Mouse (Mus musculus) forebrain, embryonic 13.5 days (tissue): ENCODE data around the gene Catsper3. TPM values are rescaled to one million over a fixed set of nuclear protein-coding genes. Genes with fewer than 3 reads are reported as not detected.

Experiments used
- ATAC-seq: fragments of 200-750 bp; cut with Nextera tagmentation; 2 replicates; pipeline ENCODE4 v1.8.0; 2017
- H3K27ac ChIP-seq: fragments of 300-500 bp; sonication (generic); 2 replicates; pipeline ENCODE4 v1.5.1; 2015; ENCODE audit warnings: inconsistent platforms, mild to moderate bottlenecking, moderate library complexity
- H3K27me3 ChIP-seq: fragments of 300-500 bp; sonication (generic); 2 replicates; pipeline ENCODE4 v1.6.1; 2015; ENCODE audit warnings: mild to moderate bottlenecking, inconsistent platforms
- H3K36me3 ChIP-seq: fragments of 300-500 bp; sonication (generic); 2 replicates; pipeline ENCODE4 v1.6.1; 2015; ENCODE audit warnings: mild to moderate bottlenecking, inconsistent platforms; ENCODE audit not compliant: poor library complexity, severe bottlenecking
- H3K4me1 ChIP-seq: fragments of 300-500 bp; sonication (generic); 2 replicates; pipeline ENCODE4 v1.6.1; 2015; ENCODE audit warnings: inconsistent platforms
- H3K4me2 ChIP-seq: fragments of 300-500 bp; sonication (generic); 2 replicates; pipeline ENCODE4 v1.6.1; 2015; ENCODE audit warnings: inconsistent platforms, mild to moderate bottlenecking, moderate library complexity
- H3K4me3 ChIP-seq: fragments of 300-500 bp; sonication (generic); 2 replicates; pipeline ENCODE4 v1.5.1; 2015; ENCODE audit warnings: mild to moderate bottlenecking, inconsistent platforms
- H3K9ac ChIP-seq: fragments of 300-500 bp; sonication (generic); 2 replicates; pipeline ENCODE4 v1.6.1; 2015; ENCODE audit warnings: mild to moderate bottlenecking, inconsistent platforms
- H3K9me3 ChIP-seq: fragments of 300-500 bp; sonication (generic); replicated peaks from 2 replicates; pipeline ENCODE4 v1.6.1; 2016; ENCODE audit warnings: inconsistent platforms
- WGBS: fragments of 180-500 bp; shearing (Covaris S2); methylation state at CpG from one replicate; pipeline ENCODE4 v1.1.7; 2015; 5-methylcytosine and 5-hydroxymethylcytosine counted together
- polyA plus RNA-seq: library from polyadenylated mRNA; unstranded; fragments of >200 nt; fragmentation: Nextera tagmentation; extraction: Ambion mirVana; gene quantifications from 2 replicates; pipeline ENCODE4 v1.2.1, GENCODE M21; 2015

Catsper3 gene
- polyA plus RNA-seq, 1 experiment from 2014 or later = 0.17 TPM

DNA sequence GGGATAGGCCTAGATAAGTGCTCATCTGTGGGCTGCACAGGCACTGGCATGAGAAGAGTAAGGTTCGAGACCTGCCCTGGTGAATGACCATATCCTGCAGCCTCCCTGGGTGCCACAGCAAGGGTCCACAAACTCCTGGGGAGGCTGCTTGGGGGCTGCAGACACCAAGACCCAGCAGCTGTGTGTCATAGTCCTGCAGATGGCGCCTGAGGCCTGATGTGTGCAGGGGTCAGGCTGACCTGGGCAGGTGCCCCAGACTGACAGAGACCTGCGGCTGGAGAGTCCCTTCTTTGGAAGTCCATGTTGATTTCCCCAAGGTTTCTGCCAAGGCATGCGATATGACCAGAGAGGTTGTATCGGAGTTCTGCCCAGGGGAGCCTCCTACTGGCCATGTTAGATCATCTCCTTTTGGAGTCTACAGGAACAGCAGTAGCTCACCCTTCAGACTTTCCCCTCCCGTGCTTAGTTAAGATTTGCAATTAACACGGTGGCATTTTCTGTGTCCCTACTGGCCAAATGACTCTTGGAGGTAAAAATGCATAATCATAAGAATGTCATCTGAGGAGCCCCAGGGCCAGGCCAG, 24.8 kb downstream of the Catsper3 start:
- Histone ChIP-seq H3K9ac (no peak overlapping the region), H3K4me1 (no peaks in the 10 kb centered on the region), H3K27ac (no peak overlapping the region), H3K36me3 (no peaks in the 10 kb centered on the region), H3K4me3 (no peak overlapping the region), H3K9me3 (no peaks in the 10 kb centered on the region), H3K4me2 (no peak overlapping the region), H3K27me3 (no peaks in the 10 kb centered on the region)
- ATAC-seq = no peak
- 71% methylated on average over 7 of the region's 7 CpGs for WGBS

- Histone ChIP-seq H3K36me3 (no peaks in the 10 kb centered on the region), H3K9me3 (no peaks in the 10 kb centered on the region), H3K9ac (no peak overlapping the region), H3K4me2 (no peak overlapping the region), H3K4me3 (no peak overlapping the region), H3K4me1 (no peaks in the 10 kb centered on the region), H3K27ac (no peak overlapping the region), H3K27me3 (no peaks in the 10 kb centered on the region)
- ATAC-seq = no peak
- 94% methylated on average over 10 of the region's 10 CpGs for WGBS
Observed at GRCm38 (mm10) chr13:55809707-55810106, 25.3 kb downstream of the Catsper3 start.

- no peaks in the 10 kb centered on the region for H3K9me3 ChIP-seq
- no peak overlapping the region for H3K4me2 ChIP-seq
- no peaks in the 10 kb centered on the region for H3K4me1 ChIP-seq
- H3K4me3 ChIP-seq = no peak overlapping the region
- 70% methylated on average over 5 of the region's 5 CpGs for WGBS
- no peak overlapping the region for H3K27ac ChIP-seq
- no peaks in the 10 kb centered on the region for H3K27me3 ChIP-seq
- no peak for ATAC-seq
- H3K36me3 ChIP-seq = no peaks in the 10 kb centered on the region
- H3K9ac ChIP-seq = no peak overlapping the region
Observed at GRCm38 (mm10) chr13:55810947-55811346, 26.6 kb downstream of the Catsper3 start.

DNA sequence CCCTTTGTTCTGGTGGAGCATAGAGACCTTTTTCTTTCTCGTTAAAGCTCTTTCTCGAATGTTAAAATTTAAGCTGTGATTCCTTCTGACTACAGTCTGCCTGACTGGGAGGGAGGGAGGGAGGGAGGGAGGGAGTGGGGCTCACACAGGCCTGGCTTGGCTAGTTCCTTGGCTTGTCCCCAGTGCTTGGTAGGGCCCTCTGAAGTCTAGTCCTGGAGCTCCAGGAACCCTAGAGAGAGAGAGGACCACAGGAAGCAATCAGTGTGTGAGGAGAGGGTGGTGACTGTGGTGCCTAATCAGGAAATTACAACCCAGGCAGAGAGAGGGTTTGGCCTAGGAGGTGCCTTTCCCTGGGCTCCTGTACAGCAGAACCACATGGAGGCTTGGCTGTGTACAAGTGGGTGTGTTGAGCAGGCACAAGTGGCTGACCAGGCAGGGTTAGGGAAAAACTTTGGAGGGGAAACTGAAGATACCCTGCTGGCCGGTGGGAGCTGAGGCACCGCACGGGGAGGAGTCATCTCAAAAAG, 29.2 kb downstream of the Catsper3 start:
- Histone ChIP-seq H3K9me3 (no peaks in the 10 kb centered on the region), H3K4me2 (no peak overlapping the region), H3K4me3 (no peak overlapping the region), H3K4me1 (no peaks in the 10 kb centered on the region), H3K27me3 (0 out of 2 replicates have a peak, but pooled peaks cover 4% of the 10 kb centered on the region), H3K36me3 (no peaks in the 10 kb centered on the region), H3K27ac (no peak overlapping the region), H3K9ac (no peak overlapping the region)
- 58% methylated on average over 5 of the region's 5 CpGs for WGBS
- ATAC-seq = no peak

DNA sequence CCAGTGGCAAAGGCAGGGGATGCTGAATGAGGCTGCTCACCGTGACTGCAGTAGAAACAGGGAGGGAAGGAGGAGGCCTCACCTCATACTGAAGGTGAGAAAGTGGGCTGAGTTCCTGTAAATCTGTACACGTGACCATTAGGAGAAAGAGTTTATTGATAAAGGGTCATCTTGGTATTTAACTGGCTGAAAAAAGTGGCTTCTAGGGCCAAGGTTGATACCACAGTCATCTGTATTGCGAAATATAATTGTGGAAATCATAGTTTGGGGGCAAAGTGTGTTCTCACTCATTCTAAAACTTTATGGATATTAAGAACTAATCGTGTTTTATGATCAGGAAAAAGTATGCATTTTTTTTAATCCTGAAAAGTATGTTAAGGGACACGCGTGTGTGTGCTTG, 30.5 kb downstream of the Catsper3 start:
- no peak overlapping the region for H3K9ac ChIP-seq
- H3K36me3 ChIP-seq = no peaks in the 10 kb centered on the region
- H3K9me3 ChIP-seq = no peaks in the 10 kb centered on the region
- 88% methylated on average over 6 of the region's 6 CpGs for WGBS
- H3K4me2 ChIP-seq = no peak overlapping the region
- no peaks in the 10 kb centered on the region for H3K4me1 ChIP-seq
- H3K27me3 ChIP-seq = 0 out of 2 replicates have a peak, but pooled peaks cover 4% of the 10 kb centered on the region
- no peak overlapping the region for H3K27ac ChIP-seq
- ATAC-seq = no peak
- no peak overlapping the region for H3K4me3 ChIP-seq

DNA sequence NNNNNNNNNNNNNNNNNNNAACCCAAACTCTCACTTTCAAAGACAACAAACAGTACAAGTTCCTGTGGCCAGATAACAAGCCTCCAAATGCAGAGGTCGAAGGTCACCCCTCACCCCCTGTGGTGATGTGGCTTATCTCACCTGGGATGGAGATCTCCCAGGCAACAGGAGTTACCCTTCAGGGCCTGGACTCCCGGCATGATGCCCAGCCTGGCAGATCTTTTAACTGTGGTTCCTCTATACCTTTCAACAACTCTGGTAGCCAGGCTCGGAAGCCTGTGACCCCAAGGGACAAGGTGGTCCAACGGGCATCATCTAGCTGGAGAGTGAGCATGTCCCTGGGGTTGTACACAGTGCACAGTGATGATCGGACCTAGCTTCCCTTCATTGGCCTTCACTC, 38.1 kb downstream of the Catsper3 start:
- H3K4me3 ChIP-seq = no peak overlapping the region
- no peaks in the 10 kb centered on the region for H3K9me3 ChIP-seq
- no peak for ATAC-seq
- no peak overlapping the region for H3K9ac ChIP-seq
- H3K4me2 ChIP-seq = no peak overlapping the region
- no peak overlapping the region for H3K27ac ChIP-seq
- peaks cover 11% of the 10 kb centered on the region; the same call in 1 of the 2 replicates for H3K4me1 ChIP-seq
- peaks cover 66% of the 10 kb centered on the region for H3K27me3 ChIP-seq
- WGBS = 54% methylated on average over 5 of the region's 5 CpGs
- H3K36me3 ChIP-seq = no peaks in the 10 kb centered on the region

GRCm38 (mm10) chr13:55824151-55824945, 40.0 kb downstream of the Catsper3 start:
- Histone ChIP-seq H3K36me3 (no peaks in the 10 kb centered on the region), H3K9ac (no peak overlapping the region), H3K27ac (no peak overlapping the region), H3K4me1 (peaks cover 11% of the 10 kb centered on the region; the same call in 1 of the 2 replicates), H3K27me3 (peaks cover 84% of the 10 kb centered on the region), H3K9me3 (no peaks in the 10 kb centered on the region), H3K4me3 (no peak overlapping the region), H3K4me2 (no peak overlapping the region)
- 10% methylated on average over 10 of the region's 10 CpGs for WGBS
- ATAC-seq = no peak

GRCm38 (mm10) chr13:55825245-55825681, 40.9 kb downstream of the Catsper3 start:
- H3K4me2 ChIP-seq = no peak overlapping the region
- H3K4me1 ChIP-seq = peaks cover 15% of the 10 kb centered on the region
- no peak overlapping the region for H3K9ac ChIP-seq
- peaks cover 93% of the 10 kb centered on the region for H3K27me3 ChIP-seq
- H3K36me3 ChIP-seq = no peaks in the 10 kb centered on the region
- 0 out of 2 replicates have a peak, but pooled peaks have one; percentile 21 for ATAC-seq
- under 1% methylated on average over 32 of the region's 32 CpGs for WGBS
- no peak overlapping the region for H3K4me3 ChIP-seq
- H3K27ac ChIP-seq = no peak overlapping the region
- H3K9me3 ChIP-seq = no peaks in the 10 kb centered on the region

- H3K9ac ChIP-seq = no peak overlapping the region
- WGBS = under 1% methylated on average over 56 of the region's 56 CpGs
- H3K4me2 ChIP-seq = no peak overlapping the region
- H3K36me3 ChIP-seq = no peaks in the 10 kb centered on the region
- H3K4me1 ChIP-seq = peaks cover 24% of the 10 kb centered on the region
- no peak overlapping the region for H3K27ac ChIP-seq
- no peak overlapping the region for H3K4me3 ChIP-seq
- peaks cover 94% of the 10 kb centered on the region for H3K27me3 ChIP-seq
- ATAC-seq = no peak
- H3K9me3 ChIP-seq = no peaks in the 10 kb centered on the region
Observed at GRCm38 (mm10) chr13:55826008-55826671, 41.8 kb downstream of the Catsper3 start.

GRCm38 (mm10) chr13:55826796-55827678, 42.7 kb downstream of the Catsper3 start:
- H3K9ac ChIP-seq = no peak overlapping the region
- H3K9me3 ChIP-seq = no peaks in the 10 kb centered on the region
- no peak overlapping the region for H3K4me3 ChIP-seq
- WGBS = 3% methylated on average over 13 of the region's 13 CpGs
- peaks cover 94% of the 10 kb centered on the region for H3K27me3 ChIP-seq
- no peak overlapping the region for H3K4me2 ChIP-seq
- no peak for ATAC-seq
- peaks cover 31% of the 10 kb centered on the region for H3K4me1 ChIP-seq
- no peak overlapping the region for H3K27ac ChIP-seq
- no peaks in the 10 kb centered on the region for H3K36me3 ChIP-seq

GRCm38 (mm10) chr13:55827679-55828140, 43.3 kb downstream of the Catsper3 start:
- Histone ChIP-seq H3K9me3 (no peaks in the 10 kb centered on the region), H3K27ac (no peak overlapping the region), H3K36me3 (no peaks in the 10 kb centered on the region), H3K4me1 (peaks cover 31% of the 10 kb centered on the region), H3K9ac (no peak overlapping the region), H3K27me3 (peaks cover 94% of the 10 kb centered on the region), H3K4me2 (no peak overlapping the region), H3K4me3 (no peak overlapping the region)
- WGBS = 0% methylated on average over 6 of the region's 6 CpGs
- ATAC-seq = no peak
